Mouse (Mus musculus) urinary bladder, postnatal 14 days (tissue): Measurements from ENCODE around the gene Sbf2.
A peak's percentile ranks its signal among the peaks of the same experiment; 100 is the strongest.
"Not testable (repeated sequence)": the region's sequence is repeated elsewhere in the genome, so short reads cannot be mapped to it uniquely, and the experiment has no call there.

ENCODE experiments used
- DNase-seq: peaks from one replicate; pipeline ENCODE4 v3.0.0; 2021; ENCODE audit warnings: low spot score

Sbf2 gene

DNA sequence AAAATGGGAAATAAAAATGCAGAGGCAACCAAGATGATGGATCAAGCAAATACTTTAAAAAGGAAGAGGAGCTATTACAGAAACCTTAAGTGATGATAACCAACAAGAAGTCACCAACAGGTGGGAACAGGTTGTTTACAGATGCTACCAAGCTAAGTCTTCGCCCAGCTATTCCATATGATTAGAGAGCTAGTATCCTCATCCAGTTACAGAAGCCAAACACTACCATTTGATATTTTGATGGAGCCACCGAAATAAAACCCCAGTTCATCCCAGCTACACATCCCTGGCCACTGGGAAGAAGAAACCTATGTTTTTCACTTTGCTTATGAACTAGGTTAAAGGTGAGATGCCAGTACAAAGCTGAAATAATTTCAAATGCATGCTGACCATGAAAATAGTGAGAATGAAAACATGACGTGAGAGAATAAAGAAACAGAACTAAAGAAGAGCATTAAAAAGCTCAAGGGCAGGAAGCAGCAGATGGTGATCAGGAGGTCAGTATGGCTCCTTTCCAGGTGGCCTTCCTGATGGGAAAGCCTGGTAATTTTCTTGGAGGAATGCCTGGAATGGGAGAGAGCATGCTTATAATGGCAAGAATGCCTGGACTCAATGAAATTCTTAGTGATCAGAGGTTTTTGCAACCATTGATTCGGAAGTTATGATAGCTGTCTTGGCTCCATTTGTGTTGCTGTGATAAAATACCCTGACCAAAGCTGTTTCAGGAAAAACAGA is 48.7 kb downstream of the Sbf2 start:
- no peak for DNase-seq

DNA sequence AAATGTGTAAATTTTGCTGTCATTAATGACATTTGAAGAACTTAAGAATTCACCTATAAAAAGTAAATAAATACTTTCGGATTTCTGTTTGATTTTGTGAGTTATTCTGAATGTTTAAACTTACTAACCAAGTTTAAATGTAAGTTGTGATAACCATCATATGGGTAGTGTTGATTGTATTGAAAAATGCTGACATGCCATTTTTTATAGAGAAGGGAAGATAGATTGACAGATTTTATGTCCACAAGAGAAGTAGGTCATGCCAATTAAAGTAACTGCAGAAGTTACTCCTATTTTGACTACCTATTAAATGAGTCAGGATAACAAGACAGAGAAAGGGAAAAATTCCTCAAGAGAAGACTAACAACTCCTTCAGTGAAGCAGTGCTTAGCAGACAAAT is 53.1 kb downstream of the Sbf2 start:
- DNase-seq, result no peak

DNA sequence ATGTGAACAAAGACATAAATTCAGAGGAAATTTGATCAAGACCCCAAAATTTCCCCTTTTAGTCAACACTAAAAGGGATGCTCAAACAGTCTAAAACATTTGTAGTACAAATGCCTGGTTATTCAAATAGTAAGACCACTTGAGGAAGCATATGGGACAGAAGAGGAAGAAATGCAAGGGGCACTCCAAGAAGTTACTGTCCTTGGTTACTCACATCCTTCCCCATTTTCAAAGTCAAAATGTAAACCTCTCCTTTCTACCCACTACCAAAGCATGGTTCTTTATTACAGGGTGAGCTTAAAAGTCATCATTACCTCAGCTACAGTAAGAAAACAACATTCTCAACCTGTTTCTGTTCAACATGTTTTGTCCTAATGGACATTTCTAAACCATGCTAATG is 57.7 kb downstream of the Sbf2 start:
- DNase-seq, result no peak

DNA sequence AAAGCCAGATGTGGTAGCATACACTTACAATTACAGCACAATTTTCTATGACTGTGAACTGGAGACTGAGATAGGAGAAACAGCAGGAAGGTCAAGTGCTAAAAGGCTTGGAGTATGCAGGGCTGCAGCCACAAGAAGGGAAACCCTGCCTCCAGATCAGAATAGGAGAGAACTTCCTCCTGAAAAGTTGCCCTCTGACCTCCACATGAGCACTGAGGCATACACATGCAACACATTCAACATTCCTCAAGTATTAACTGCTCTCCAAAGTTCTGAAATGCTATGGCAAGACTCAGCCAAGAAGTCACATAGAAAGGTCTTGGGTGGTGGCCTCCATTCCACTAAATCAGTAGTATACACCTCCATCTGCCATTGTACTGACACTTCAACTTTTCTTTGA is 58.5 kb downstream of the Sbf2 start:
- no peak for DNase-seq

DNA sequence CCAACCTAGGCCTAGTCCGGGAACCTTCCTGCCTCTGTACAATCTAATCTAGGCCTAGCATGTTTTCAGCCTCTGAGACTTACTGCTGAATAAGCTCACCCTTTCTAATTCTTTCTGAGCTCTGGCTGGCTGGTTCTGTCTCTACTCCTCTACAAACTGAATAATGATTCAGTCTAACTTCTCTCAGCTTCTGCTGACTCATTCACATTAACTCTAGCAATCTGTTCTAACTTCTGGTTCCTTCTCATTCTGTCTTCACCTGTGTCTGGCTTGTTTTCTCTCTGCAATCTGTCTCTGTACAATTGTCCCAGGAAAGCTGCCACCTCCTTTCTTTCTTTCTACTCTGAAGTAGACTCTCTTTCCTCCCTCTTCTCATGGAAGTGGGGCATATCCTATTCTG is 59.5 kb downstream of the Sbf2 start:
- no peak for DNase-seq

DNA sequence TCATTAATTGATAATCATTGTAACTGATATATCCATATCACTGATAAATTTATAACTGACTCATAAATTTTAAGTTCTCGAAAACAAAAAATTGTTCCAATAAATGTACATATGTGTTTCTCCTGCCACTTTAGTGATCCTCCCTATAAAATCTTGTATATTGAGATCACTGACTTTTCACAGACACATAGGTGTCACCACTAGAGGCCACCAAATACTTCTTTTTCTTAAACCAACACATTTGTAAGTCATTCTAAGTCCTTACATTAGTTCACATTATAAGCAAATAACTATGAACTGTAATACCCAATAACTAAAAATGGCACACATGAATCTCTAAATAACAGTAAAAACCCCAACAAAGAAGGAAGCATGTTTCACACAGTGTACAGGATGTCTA is 66.5 kb downstream of the Sbf2 start:
- DNase-seq, result no peak

DNA sequence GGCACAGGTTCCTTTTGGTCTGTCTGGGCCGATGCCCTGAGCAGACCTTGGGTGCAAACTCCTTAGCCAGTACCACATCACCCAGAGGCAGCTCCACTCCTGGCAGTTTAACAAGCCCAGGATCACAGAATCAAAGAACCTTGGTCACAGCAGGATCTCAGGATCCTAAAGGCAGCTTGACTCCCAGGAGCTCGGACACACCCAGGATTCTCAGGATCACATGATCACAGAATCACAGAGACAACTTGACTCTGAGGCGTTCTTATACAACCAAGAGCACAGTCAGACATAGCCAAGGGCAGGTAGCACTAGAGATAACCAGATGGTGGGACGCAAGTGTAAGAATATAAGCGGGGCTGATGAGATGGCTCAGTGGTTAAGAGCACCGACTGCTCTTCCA is 71.4 kb downstream of the Sbf2 start:
- no peak for DNase-seq

DNA sequence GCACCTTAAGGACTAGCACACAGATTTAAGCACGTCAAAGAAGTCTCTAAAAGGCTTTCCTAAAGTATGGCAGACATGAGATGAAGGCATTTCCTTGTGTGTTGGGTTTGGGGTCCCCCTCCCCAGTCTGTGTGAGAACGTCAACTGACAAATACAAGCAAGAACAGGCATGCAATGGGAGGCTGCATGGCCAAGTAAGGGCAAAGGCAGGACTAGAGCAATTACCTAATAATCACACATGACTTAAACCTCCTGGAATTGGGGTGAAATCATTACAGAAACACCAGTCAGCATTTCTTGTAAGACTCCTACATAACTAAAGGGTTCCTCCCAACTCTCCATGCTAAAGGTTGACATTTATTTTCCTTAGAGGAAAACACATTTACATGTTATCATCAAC is 75.5 kb downstream of the Sbf2 start:
- no peak for DNase-seq

DNA sequence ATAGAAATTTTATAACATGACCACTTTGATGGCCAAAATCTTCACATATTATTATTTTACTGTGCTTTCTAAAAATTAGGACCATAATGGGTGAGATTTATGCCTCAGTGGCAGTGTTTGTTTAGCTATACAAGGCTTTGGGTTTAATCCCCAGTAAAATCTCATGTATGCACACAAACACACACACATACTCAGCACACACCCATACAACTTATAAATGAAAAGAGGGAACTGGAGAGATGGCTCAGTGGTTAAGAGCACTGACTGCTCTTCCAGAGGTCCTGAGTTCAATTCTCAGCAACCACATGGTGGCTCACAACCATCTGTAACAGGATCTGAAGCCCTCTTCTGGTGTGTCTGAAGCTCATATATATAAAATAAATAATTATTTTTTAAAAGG is 84.4 kb downstream of the Sbf2 start:
- DNase-seq, result not testable (repeated sequence)

DNA sequence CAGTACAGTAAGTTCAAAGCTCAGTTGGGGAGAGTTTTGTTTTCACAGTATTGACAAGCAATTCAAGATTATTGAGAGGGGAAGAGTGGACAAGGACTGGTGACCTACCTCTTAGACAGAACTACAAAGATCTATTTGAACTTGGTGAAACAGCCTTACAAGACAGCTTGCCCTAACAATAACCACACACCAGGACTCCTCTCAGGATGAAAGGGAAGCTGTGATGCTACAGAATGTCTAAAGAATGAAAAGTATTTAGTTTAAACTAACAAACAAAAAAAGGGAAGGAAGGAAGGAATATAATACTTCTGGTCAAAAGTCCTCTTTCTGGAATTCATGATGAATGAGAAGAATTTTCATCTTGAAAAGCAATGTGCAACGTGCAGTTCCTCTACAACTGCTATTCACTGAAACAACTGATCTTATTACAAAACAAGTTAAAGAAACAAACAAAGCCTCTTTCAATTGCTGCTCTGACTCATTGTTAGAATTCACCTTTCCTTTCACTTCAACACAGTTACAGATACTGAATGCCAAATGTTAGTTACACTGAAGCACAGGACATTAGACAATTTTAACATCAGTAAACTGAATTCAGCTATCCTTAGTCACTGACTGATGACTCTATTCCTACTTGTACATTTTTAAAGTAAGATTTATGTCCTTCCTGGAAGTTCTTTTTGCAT is 89.5 kb downstream of the Sbf2 start:
- no peak for DNase-seq

DNA sequence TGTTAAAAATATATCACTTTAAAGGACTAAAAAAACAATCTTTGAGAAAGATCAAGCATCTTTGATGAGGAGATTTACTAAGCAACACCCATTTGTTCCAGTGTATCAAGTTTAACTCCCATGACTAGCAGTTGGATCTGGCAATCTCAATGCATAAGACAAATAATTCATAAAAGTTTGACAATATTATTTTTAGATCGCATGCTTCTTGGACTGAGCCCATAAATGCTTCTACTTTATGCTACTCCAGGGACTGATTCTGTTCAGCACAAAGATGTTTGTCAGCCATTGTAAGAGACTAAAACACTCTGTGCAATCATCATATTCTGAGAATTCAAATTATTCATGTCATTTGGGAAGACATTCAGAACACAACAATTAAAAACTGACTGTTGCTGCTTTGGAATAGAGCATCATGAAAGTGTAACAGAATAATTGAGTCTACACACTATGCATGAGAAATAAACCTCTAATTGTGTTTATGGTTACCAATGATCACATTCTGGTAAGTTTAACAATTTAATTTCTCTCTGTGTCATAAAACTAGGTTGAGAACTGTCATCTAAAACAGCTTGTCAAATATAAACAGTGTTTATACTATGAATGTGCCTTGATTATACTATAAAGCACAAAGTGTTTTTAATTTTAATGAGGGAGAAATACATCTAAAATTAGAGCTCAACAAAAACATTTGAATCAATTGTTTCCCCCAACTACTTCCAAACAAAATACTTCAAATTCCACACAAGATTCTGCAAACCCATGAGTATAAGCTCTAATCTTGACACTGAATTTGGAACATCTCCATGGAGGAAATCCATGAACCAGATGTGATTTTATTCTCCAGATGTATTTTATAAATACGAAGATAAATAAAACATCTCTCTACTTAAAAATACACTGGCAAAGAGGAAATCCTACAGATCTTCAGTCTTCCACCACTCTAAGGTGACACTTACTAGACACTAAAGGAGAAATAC is 98.2 kb downstream of the Sbf2 start:
- no peak for DNase-seq

DNA sequence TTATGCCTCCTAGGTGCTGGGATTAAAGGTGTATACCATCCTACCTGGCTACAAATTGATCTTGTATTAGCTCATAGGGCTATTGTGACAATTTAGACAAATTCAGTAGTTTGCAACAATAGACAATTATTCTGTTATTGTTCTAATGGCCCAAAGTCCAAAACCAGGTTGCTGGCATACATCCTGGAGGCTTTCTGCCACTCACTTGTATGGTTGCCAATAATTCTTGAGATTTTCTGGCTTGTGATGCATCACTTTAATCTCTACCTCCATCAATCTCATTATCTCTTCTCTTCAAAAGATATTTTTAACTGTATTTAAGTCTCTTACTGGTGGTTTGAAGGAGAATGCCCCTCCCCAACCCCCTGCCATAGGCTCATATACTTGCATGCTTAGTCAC is 100.6 kb downstream of the Sbf2 start:
- DNase-seq, result no peak

DNA sequence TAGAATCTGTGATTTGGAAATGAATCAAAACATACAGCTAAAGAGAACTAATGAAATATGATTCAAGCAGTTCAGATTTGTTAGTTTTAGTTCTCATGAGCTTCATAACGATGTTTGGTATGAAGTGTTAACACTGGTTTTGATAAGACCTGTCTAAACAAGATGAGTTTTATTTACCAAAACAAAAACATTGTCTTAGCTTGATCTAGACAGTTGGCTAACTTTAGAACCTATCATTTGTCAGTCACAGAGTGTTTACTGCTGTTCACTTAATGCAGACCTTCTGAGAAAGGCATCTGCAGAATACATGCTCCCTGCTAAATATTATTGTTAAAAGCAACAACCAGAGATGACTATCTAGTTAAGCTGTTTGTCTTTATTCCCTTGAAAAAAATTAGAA is 116.1 kb downstream of the Sbf2 start:
- no peak for DNase-seq

DNA sequence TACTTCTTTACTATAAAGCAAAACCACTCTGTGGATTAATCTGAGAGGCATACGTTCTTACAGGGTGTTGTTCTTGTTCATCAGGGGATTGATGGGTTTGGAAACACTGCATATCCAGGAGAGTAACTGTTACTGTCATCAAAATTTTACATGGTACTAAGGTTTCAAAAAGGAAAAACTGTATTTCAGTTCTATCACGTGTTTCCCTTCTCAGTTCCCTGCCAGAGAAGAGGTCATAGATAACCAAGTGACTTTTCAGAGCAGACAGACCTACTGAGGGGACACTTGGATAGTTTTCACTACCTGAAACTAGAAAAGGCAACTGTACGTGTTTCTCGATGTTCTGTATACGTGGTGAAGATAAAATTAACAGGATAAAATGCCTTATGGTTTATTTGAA is 123.7 kb downstream of the Sbf2 start:
- DNase-seq, result no peak

DNA sequence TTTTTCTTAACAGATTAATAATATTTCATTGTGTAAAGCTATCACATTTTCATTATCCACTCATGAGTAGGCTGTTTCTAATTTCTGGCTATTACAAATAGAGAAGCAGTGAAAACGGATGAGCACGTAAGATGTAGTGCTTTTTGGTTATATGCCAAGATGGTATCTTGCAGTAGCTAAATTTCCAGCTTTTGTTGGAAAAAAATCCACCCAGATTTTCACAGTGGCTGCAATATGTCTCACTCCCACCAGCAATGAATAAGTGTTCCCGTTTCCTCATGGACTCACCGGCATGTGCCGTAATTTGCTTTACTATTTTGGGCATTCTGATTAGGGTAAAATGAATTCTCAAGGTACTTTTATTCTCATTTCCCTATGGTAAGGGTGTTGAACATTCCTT is 129.7 kb downstream of the Sbf2 start:
- DNase-seq, result no peak

DNA sequence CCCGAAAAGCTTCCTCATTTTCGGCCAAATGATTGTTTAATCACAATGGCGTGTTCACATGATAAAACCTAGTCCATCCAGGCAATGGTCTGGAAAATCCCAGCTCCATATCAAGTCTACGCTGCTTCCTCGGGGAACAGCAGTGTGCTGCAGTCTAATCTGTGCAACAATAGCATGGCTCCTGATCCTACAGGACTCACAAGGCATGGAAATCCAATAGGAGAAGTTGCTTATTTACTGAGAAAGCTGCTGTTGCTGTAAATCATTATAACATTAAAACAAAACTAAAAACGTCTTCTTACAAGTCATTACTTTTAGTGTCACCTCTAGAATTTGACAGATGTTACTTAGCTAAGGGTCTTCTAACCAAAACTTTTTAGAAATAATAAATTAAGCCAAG is 143.7 kb downstream of the Sbf2 start:
- DNase-seq, result no peak

DNA sequence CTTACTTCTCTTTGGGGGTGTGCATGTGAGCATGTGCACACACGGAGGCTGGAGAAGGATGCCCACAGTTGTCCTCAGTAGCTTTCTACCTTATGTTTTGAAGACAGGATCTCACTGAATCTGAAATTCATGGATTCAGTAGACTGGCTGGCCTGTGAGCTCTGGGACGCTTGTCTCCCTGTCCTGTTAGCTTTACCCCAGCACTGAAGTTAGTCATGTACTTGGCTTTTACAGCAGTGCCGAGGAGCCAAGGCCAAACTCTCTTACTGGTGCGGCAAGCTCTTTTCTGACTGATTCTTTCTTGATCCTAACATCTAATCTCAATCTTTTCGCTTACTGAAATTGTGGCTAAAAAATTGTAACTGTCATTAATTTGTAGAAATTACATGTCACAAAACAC is 151.3 kb downstream of the Sbf2 start:
- DNase-seq, result no peak

DNA sequence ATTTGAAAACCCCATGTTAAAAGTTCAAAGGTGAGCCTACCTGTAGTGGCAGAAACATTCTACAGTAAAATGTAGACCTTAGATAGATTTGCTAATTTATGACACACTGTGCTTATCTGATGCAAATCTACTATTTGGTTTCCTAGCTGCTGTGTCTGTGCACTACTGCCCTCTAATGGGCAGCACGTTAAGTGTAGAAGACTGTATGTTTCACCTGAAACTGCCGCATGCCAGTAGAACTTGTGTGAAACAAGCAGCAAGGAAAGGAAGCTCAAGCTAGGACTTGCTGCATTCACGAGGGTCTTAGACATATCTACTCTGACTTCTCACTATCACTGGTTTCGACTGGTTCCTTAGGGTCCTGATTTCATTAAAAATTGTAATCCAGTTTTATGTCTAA is 182.4 kb downstream of the Sbf2 start:
- DNase-seq, result peak; percentile 70

DNA sequence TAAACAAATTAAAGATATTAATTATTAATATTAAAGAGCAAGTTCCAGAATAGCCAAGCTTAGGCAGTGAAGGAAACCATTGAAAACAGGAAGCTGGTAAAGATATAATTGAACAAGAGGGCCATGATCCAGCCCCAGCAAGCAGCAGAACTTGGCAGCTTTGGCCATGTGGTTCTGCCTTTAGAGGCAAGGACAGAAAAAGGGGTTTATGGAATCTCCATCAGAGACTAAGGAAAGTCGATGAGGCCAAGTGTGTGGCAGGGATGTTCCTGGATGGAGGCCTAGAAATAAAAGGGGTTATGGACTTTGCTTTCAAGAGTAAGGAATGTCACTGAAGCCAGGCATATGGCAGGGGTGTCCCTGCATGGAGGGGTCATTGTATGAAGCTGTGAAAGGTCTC is 198.4 kb downstream of the Sbf2 start:
- no peak for DNase-seq

DNA sequence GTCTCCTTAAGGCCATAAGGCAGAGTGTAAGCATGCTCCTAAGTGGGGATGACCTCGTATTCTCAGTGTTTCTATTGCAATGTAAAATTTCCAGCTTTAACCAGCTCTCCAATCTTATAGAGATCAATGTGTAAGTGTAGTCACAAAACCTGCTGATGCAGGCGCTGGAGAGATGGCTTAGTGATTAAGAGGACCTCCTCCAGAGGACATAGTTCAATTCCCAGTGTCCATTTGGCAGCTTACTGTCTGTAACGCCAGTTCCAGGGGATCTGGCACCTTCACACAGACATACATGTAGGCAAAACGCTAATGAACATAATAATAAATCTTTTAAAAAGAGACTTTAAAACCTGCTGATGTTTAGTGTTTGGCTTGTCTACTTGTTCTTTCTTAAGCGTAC is 200.4 kb downstream of the Sbf2 start:
- no peak for DNase-seq

DNA sequence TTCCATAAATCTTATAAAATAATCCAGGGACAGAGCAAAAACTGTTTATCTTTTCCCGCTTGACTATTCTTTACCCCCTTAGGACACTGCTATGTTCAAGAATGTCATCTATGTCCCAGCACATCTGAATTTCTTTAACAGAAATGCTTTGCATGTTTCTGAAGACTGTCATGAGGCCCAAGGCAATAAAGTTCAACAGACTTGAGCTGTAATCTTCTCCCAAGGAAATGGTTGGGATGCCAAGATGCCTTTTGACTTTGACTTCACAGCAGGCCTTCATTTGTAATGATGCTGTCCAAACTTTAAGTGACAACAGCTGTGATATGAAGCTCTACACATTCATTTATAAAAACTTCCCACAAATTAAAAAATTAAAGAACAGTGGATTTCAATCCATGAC is 212.6 kb downstream of the Sbf2 start:
- DNase-seq, result no peak

DNA sequence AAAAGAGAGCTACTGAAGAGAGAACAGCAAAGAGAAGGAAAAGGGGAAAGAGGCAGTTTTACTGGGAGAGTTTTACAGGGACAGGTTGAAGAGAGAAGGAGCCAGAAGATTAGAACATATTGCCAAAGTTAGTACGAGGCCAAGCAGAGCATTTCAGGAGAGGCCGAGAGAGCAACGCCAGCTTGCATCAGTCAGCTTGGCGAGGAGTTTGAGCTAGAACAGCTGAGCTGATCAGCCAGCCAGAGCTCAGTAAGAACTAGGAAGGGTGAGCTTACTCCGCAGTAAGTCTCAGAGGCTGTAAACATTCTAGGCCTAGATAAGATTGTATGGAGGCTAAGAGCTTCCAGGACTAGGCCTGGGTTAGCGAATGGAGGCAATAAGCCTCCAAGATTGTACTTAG is 222.1 kb downstream of the Sbf2 start:
- DNase-seq, result peak; percentile 59

DNA sequence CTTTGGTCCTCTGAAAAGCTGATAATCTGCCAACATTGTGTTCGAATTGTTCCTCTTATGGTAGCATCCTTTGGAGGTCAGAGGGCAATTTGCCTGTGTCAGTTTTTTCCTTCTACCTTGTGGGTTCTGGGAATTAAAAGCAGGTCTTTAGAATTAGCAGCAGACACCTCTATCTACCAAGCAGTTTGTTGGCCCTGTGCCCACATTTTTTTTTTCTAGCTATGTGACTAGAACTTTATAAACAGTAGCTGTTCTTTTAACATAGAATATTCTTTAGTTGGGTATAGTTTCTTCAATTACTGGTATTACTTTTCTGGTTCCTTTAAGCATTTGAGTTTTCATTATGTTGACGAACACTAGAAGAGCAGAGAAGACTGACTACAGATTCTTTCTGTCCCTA is 223.1 kb downstream of the Sbf2 start:
- no peak for DNase-seq
